In the genomic region with DNA sequence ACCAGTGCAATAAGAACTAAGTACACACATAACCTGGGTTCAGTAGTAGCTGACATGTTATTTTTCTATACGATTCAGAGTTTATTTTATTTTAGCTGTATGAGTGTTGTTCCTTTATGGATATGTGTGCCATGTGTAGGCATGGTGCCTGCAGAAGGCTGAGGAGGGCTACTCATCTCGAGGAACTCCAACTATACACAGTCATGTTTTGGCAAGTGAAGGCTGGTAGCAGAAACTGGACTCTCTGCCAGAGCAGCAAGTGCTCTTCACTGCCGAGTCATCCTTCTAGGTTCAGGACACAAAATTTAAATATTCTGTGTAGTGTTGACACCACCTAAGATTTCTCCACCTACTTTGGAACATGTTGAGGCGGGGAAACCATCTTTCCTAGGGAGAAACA, we compare ENCODE assay signal across 8 mouse cellular contexts.
"Had no signal": no experiment of that assay in that cellular context is flagged by ENCODE, and none has a peak within 500 bp of the region (broad histone marks: within the 10 kb centered on the region; RNA-seq: fewer than 3 reads in every experiment).

No protein-coding gene starts in this region.

- ATAC-seq: liver, postnatal 0 days; lung, postnatal 0 days; midbrain, embryonic 13.5 days had no signal

- DNase-seq: kidney, postnatal 14 days; liver, postnatal 0 days; lung, embryonic 14.5 days; lung, postnatal 36 days; thymus, adult 18-20 months; thymus, postnatal 36 days had no signal
